Mouse (Mus musculus) left cerebral cortex, adult 18-20 months (tissue): ENCODE measurements around the gene Rab33b. TPM values are rescaled to one million over a fixed set of nuclear protein-coding genes. Genes with fewer than 3 reads are reported as not detected.

Source experiments
- total RNA-seq, 2 experiments: library from RNA; stranded (reverse); gene quantifications; 2 replicates each; pipeline ENCODE4 v1.2.3; 2021

The Rab33b gene
- total RNA-seq, 2 experiments from 2014 or later, result 18.5 to 20.9 TPM

Other genes starting within 250 kb of the Rab33b start
- gene Elf2, start 143.3 kb upstream of the Rab33b start, total RNA-seq, result 10 to 100 TPM; 58.3 to 60.2 TPM
- gene Mgarp, start 87.2 kb upstream of the Rab33b start, total RNA-seq, result not detected
- gene Ndufc1, start 74.9 kb upstream of the Rab33b start, total RNA-seq, result 100 to 1,000 TPM; 283 to 337 TPM
- 10 to 100 TPM; 41.6 to 51.3 TPM for gene Naa15, start 68.8 kb upstream of the Rab33b start, total RNA-seq
- 100 to 1,000 TPM; 125 to 129 TPM for gene Setd7, start 77.0 kb downstream of the Rab33b start, total RNA-seq
- not detected for gene Mgst2, start 176.4 kb downstream of the Rab33b start, total RNA-seq